In the genomic region with DNA sequence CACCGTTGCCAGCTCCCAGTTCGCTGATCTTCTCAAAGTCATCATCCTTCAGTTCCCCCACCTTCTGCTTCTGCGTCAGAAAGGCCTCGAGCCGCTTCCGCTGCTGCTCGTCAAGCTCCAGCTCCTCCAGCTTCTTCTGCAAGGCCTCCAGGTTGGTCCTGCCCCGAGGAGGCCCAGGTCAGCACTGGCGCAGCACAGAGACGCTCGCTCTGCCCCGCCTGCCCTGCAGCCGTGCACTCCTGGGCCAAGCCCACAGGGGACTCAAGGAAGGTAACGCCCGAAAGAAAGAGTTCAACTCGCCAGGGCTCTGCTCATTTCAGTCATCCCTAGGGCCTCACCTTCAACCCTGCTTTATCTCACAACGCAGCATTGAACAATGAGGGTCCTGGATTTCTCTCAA, we compare ENCODE assay signal across 21 mouse cellular contexts. TPM values are rescaled to one million over a fixed set of nuclear protein-coding genes. Genes with fewer than 3 reads are reported as not detected.
DNase-seq lines count a peak whose midpoint lies in the region; ATAC-seq and TF ChIP-seq lines count a peak whose summit lies in the region.
"Had no signal": no experiment of that assay in that cellular context is flagged by ENCODE, and none has a peak within 500 bp of the region (broad histone marks: within the 10 kb centered on the region; RNA-seq: fewer than 3 reads in every experiment).

No protein-coding gene starts in this region.

- H3K27me3 ChIP-seq in kidney, postnatal 0 days (ENCODE audit: insufficient read depth, low read length) = no peaks in the 10 kb centered on the region
- no peaks in the 10 kb centered on the region for H3K27me3 ChIP-seq in ES-Bruce4 (ENCODE audit: control insufficient read depth, insufficient read depth, low read length, poor library complexity, severe bottlenecking)
- H3K27me3 ChIP-seq in intestine, embryonic 16.5 days (replicated peaks; ENCODE audit: control insufficient read depth, insufficient read depth, low read length) = no peaks in the 10 kb centered on the region
- no peaks in the 10 kb centered on the region for H3K27me3 ChIP-seq in stomach, embryonic 16.5 days (ENCODE audit: control insufficient read depth, insufficient read depth, low read length)
- H3K27me3 ChIP-seq in neural tube, embryonic 15.5 days (replicated peaks) = no peaks in the 10 kb centered on the region
- H3K27me3 ChIP-seq: embryonic facial prominence, embryonic 12.5 days; forebrain, embryonic 15.5 days; heart, embryonic 15.5 days had no signal

- WGBS in kidney, postnatal 0 days = 65% methylated on average over 17 of the region's 17 CpGs
- WGBS in intestine, embryonic 16.5 days = 73% methylated on average over 17 of the region's 17 CpGs
- 73% methylated on average over 17 of the region's 17 CpGs for WGBS in stomach, embryonic 16.5 days
- WGBS in neural tube, embryonic 15.5 days = 96% methylated on average over 17 of the region's 17 CpGs

- no peak for ATAC-seq in kidney, postnatal 0 days (replicated peaks; ENCODE audit: low FRiP score, low read depth)
- 0 out of 2 replicates have a peak, but pooled peaks have one; percentile 41 for ATAC-seq in intestine, embryonic 16.5 days
- ATAC-seq in stomach, embryonic 16.5 days (ENCODE audit: insufficient read depth, low FRiP score) = peak; percentile 60; the same call in 1 of the 2 replicates
- no peak for ATAC-seq in neural tube, embryonic 15.5 days (ENCODE audit: low FRiP score)
- ATAC-seq: forebrain, embryonic 15.5 days had no signal

- DNase-seq in kidney, postnatal 0 days (ENCODE audit: low spot score) = no peak
- DNase-seq in kidney, postnatal 36 days = no peak
- no peak for DNase-seq in layer of hippocampus, postnatal 14 days (ENCODE audit: low spot score in 2 of 2)
- no peak for DNase-seq in spleen, adult 12 weeks (ENCODE audit: low spot score)
- DNase-seq: adrenal gland, postnatal 10 days; cerebellum, adult 11-12 months; cerebellum, adult 9-10 months; cerebellum, postnatal 25 days; gastrocnemius, postnatal 10 days; heart, adult 18-20 months; heart, postnatal 14 days had no signal

- no peak for TF ChIP-seq EP300 in ES-Bruce4 (IDR thresholded peaks at IDR 0.05; ENCODE audit: insufficient read depth, low read depth, low read length)

- 0 out of 2 replicates have a peak overlapping the region, but pooled peaks have one; percentile 19 for H3K27ac ChIP-seq in kidney, postnatal 0 days
- H3K27ac ChIP-seq in ES-Bruce4 (ENCODE audit: insufficient read depth, low read length) = 0 out of 2 replicates have a peak overlapping the region, but pooled peaks have one; percentile 3
- H3K27ac ChIP-seq in intestine, embryonic 16.5 days (ENCODE audit: low read length) = peak overlapping the region; percentile 33; the same call in 1 of the 2 replicates
- H3K27ac ChIP-seq in stomach, embryonic 16.5 days (ENCODE audit: low read length) = no peak overlapping the region; the same call in 1 of the 2 replicates
- H3K27ac ChIP-seq in neural tube, embryonic 15.5 days (replicated peaks) = no peak overlapping the region
- H3K27ac ChIP-seq: embryonic facial prominence, embryonic 12.5 days; forebrain, embryonic 15.5 days; heart, embryonic 15.5 days; hindbrain, embryonic 10.5 days; hindbrain, embryonic 14.5 days had no signal

- TF ChIP-seq POLR2A in ES-Bruce4 (IDR thresholded peaks at IDR 0.05; ENCODE audit: insufficient read depth, low read length) = no peak

- no peaks in the 10 kb centered on the region for H3K9me3 ChIP-seq in kidney, postnatal 0 days (replicated peaks; ENCODE audit: low read length)
- no peaks in the 10 kb centered on the region for H3K9me3 ChIP-seq in ES-Bruce4 (replicated peaks; ENCODE audit: control insufficient read depth, insufficient read depth, low read length, poor library complexity, severe bottlenecking)
- no peaks in the 10 kb centered on the region for H3K9me3 ChIP-seq in intestine, embryonic 16.5 days (ENCODE audit: control insufficient read depth, low read length)
- no peaks in the 10 kb centered on the region for H3K9me3 ChIP-seq in stomach, embryonic 16.5 days (replicated peaks; ENCODE audit: control insufficient read depth, low read length)
- H3K9me3 ChIP-seq in neural tube, embryonic 15.5 days (replicated peaks) = no peaks in the 10 kb centered on the region
- H3K9me3 ChIP-seq: embryonic facial prominence, embryonic 12.5 days; forebrain, embryonic 15.5 days; heart, embryonic 15.5 days; hindbrain, embryonic 10.5 days had no signal

- H3K4me3 ChIP-seq in kidney, postnatal 0 days (replicated peaks; ENCODE audit: low read depth, low read length) = no peak overlapping the region
- H3K4me3 ChIP-seq in ES-Bruce4 (ENCODE audit: low read depth, low read length) = no peak overlapping the region
- H3K4me3 ChIP-seq in intestine, embryonic 16.5 days (ENCODE audit: low read length) = no peak overlapping the region
- H3K4me3 ChIP-seq in stomach, embryonic 16.5 days (replicated peaks; ENCODE audit: low read length) = no peak overlapping the region
- H3K4me3 ChIP-seq in neural tube, embryonic 15.5 days (replicated peaks) = no peak overlapping the region
- H3K4me3 ChIP-seq: embryonic facial prominence, embryonic 12.5 days; forebrain, embryonic 15.5 days; heart, embryonic 15.5 days; hindbrain, embryonic 10.5 days had no signal

- TF ChIP-seq CTCF in kidney, postnatal 0 days (IDR thresholded peaks at IDR 0.05; ENCODE audit: low read depth) = no peak
- no peak for TF ChIP-seq CTCF in ES-Bruce4 (IDR thresholded peaks at IDR 0.05; ENCODE audit: low read depth, low read length)

- no peak overlapping the region for H3K9ac ChIP-seq in kidney, postnatal 0 days (ENCODE audit: low read depth, low read length)
- no peak overlapping the region for H3K9ac ChIP-seq in ES-Bruce4 (ENCODE audit: low read depth, poor library complexity, severe bottlenecking)
- no peak overlapping the region; the same call in 1 of the 2 replicates for H3K9ac ChIP-seq in intestine, embryonic 16.5 days (ENCODE audit: low read depth, low read length)
- no peak overlapping the region for H3K9ac ChIP-seq in stomach, embryonic 16.5 days (ENCODE audit: low read length)
- no peak overlapping the region for H3K9ac ChIP-seq in neural tube, embryonic 15.5 days (replicated peaks)
- H3K9ac ChIP-seq: embryonic facial prominence, embryonic 12.5 days; forebrain, embryonic 15.5 days; heart, embryonic 15.5 days; hindbrain, embryonic 14.5 days had no signal

- H3K36me3 ChIP-seq in kidney, postnatal 0 days (ENCODE audit: insufficient read depth, low read length) = peaks cover 6% of the 10 kb centered on the region; the same call in 1 of the 2 replicates
- peaks cover 26% of the 10 kb centered on the region for H3K36me3 ChIP-seq in ES-Bruce4 (ENCODE audit: control insufficient read depth, insufficient read depth, low read length, poor library complexity, severe bottlenecking)
- 0 out of 2 replicates have a peak, but pooled peaks cover 6% of the 10 kb centered on the region for H3K36me3 ChIP-seq in intestine, embryonic 16.5 days (ENCODE audit: control insufficient read depth, insufficient read depth, low read length)
- H3K36me3 ChIP-seq in stomach, embryonic 16.5 days (ENCODE audit: control insufficient read depth, insufficient read depth, low read length) = no peaks in the 10 kb centered on the region; the same call in 1 of the 2 replicates
- peaks cover 15% of the 10 kb centered on the region; the same call in 1 of the 2 replicates for H3K36me3 ChIP-seq in neural tube, embryonic 15.5 days

- no peak overlapping the region for H3K4me2 ChIP-seq in kidney, postnatal 0 days (ENCODE audit: low read length)
- no peak overlapping the region for H3K4me2 ChIP-seq in intestine, embryonic 16.5 days (ENCODE audit: low read depth, low read length)
- no peak overlapping the region for H3K4me2 ChIP-seq in stomach, embryonic 16.5 days (ENCODE audit: low read depth, low read length)
- H3K4me2 ChIP-seq in neural tube, embryonic 15.5 days = no peak overlapping the region
- H3K4me2 ChIP-seq: embryonic facial prominence, embryonic 12.5 days; forebrain, embryonic 15.5 days; heart, embryonic 11.5 days; heart, embryonic 15.5 days; hindbrain, embryonic 14.5 days had no signal

- H3K4me1 ChIP-seq in kidney, postnatal 0 days (replicated peaks; ENCODE audit: insufficient read depth, low read length) = peaks cover 9% of the 10 kb centered on the region
- H3K4me1 ChIP-seq in ES-Bruce4 (ENCODE audit: control insufficient read depth, insufficient read depth, low read length) = peaks cover 3% of the 10 kb centered on the region
- H3K4me1 ChIP-seq in intestine, embryonic 16.5 days (ENCODE audit: control insufficient read depth, insufficient read depth, low read length) = no peaks in the 10 kb centered on the region; the same call in 1 of the 2 replicates
- no peaks in the 10 kb centered on the region for H3K4me1 ChIP-seq in stomach, embryonic 16.5 days (ENCODE audit: control insufficient read depth, insufficient read depth, low read length)
- no peaks in the 10 kb centered on the region for H3K4me1 ChIP-seq in neural tube, embryonic 15.5 days

RNA-seq across cellular contexts. Expression of a gene that starts 20.5 kb away (rescaled TPM):
- 1.3 and 2.0 TPM in 2 replicates for polyA plus RNA-seq in kidney, postnatal 0 days (2015; fragmentation: Nextera tagmentation; extraction: Ambion mirVana)
- 13.2 and 14.3 TPM in 2 replicates for polyA plus RNA-seq in ES-Bruce4 (2011; ENCODE audit: insufficient read depth, insufficient read length, low read depth, missing spikeins)
- 1.8 and 2.4 TPM in 2 replicates for polyA plus RNA-seq in intestine, embryonic 16.5 days (2015; fragmentation: Nextera tagmentation; extraction: Ambion mirVana)
- 2.8 and 3.6 TPM in 2 replicates for polyA plus RNA-seq in stomach, embryonic 16.5 days (2015; fragmentation: Nextera tagmentation; extraction: Ambion mirVana)
- 2.3 and 3.2 TPM in 2 replicates for polyA plus RNA-seq in neural tube, embryonic 15.5 days (2015; fragmentation: Nextera tagmentation; extraction: Ambion mirVana)
- total RNA-seq in layer of hippocampus, postnatal 14 days (2021) = 1 to 10 TPM; 3.2 to 4.3 TPM

RNA-seq across cellular contexts. Expression of a gene that starts 35.4 kb away (rescaled TPM):
- polyA plus RNA-seq in kidney, postnatal 0 days (2015; fragmentation: Nextera tagmentation; extraction: Ambion mirVana) = 25.8 and 29.6 TPM in 2 replicates
- 37.0 and 37.1 TPM in 2 replicates for polyA plus RNA-seq in ES-Bruce4 (2011; ENCODE audit: insufficient read depth, insufficient read length, low read depth, missing spikeins)
- polyA plus RNA-seq in intestine, embryonic 16.5 days (2015; fragmentation: Nextera tagmentation; extraction: Ambion mirVana) = 36.2 and 36.5 TPM in 2 replicates
- polyA plus RNA-seq in stomach, embryonic 16.5 days (2015; fragmentation: Nextera tagmentation; extraction: Ambion mirVana) = 30.7 and 33.7 TPM in 2 replicates
- 34.9 and 37.1 TPM in 2 replicates for polyA plus RNA-seq in neural tube, embryonic 15.5 days (2015; fragmentation: Nextera tagmentation; extraction: Ambion mirVana)
- total RNA-seq in layer of hippocampus, postnatal 14 days (2021) = 10 to 100 TPM; 14.6 to 19.3 TPM

RNA-seq across cellular contexts. Expression of a gene that starts 39.0 kb away (rescaled TPM):
- 81.6 and 82.7 TPM in 2 replicates for polyA plus RNA-seq in kidney, postnatal 0 days (2015; fragmentation: Nextera tagmentation; extraction: Ambion mirVana)
- 80.1 and 85.7 TPM in 2 replicates for polyA plus RNA-seq in ES-Bruce4 (2011; ENCODE audit: insufficient read depth, insufficient read length, low read depth, missing spikeins)
- polyA plus RNA-seq in intestine, embryonic 16.5 days (2015; fragmentation: Nextera tagmentation; extraction: Ambion mirVana) = 97.4 and 104 TPM in 2 replicates
- polyA plus RNA-seq in stomach, embryonic 16.5 days (2015; fragmentation: Nextera tagmentation; extraction: Ambion mirVana) = 80.7 and 80.9 TPM in 2 replicates
- 71.0 and 80.1 TPM in 2 replicates for polyA plus RNA-seq in neural tube, embryonic 15.5 days (2015; fragmentation: Nextera tagmentation; extraction: Ambion mirVana)
- total RNA-seq in layer of hippocampus, postnatal 14 days (2021) = 100 to 1,000 TPM; 192 to 203 TPM

RNA-seq across cellular contexts. Expression of a gene that starts 41.3 kb away (rescaled TPM):
- polyA plus RNA-seq in kidney, postnatal 0 days (2015; fragmentation: Nextera tagmentation; extraction: Ambion mirVana) = 1,162 and 1,196 TPM in 2 replicates
- polyA plus RNA-seq in ES-Bruce4 (2011; ENCODE audit: insufficient read depth, insufficient read length, low read depth, missing spikeins) = 3,123 and 3,163 TPM in 2 replicates
- 1,062 and 1,181 TPM in 2 replicates for polyA plus RNA-seq in intestine, embryonic 16.5 days (2015; fragmentation: Nextera tagmentation; extraction: Ambion mirVana)
- 1,104 and 1,145 TPM in 2 replicates for polyA plus RNA-seq in stomach, embryonic 16.5 days (2015; fragmentation: Nextera tagmentation; extraction: Ambion mirVana)
- 564 and 746 TPM in 2 replicates for polyA plus RNA-seq in neural tube, embryonic 15.5 days (2015; fragmentation: Nextera tagmentation; extraction: Ambion mirVana)
- total RNA-seq in layer of hippocampus, postnatal 14 days (2021) = 100 to 1,000 TPM; 513 to 558 TPM

RNA-seq across cellular contexts. Expression of a gene that starts 41.5 kb away (rescaled TPM):
- 7.5 and 8.6 TPM in 2 replicates for polyA plus RNA-seq in kidney, postnatal 0 days (2015; fragmentation: Nextera tagmentation; extraction: Ambion mirVana)
- polyA plus RNA-seq in ES-Bruce4 (2011; ENCODE audit: insufficient read depth, insufficient read length, low read depth, missing spikeins) = 162 and 167 TPM in 2 replicates
- polyA plus RNA-seq in intestine, embryonic 16.5 days (2015; fragmentation: Nextera tagmentation; extraction: Ambion mirVana) = 17.3 and 22.0 TPM in 2 replicates
- polyA plus RNA-seq in stomach, embryonic 16.5 days (2015; fragmentation: Nextera tagmentation; extraction: Ambion mirVana) = 21.4 and 22.6 TPM in 2 replicates
- 6.0 and 8.1 TPM in 2 replicates for polyA plus RNA-seq in neural tube, embryonic 15.5 days (2015; fragmentation: Nextera tagmentation; extraction: Ambion mirVana)
- total RNA-seq in layer of hippocampus, postnatal 14 days (2021) = 1 to 10 TPM; 4.8 to 6.2 TPM

Comparison
In these comparisons a context has a peak if more than half of its experiments do, and no peak if none do; other contexts are left out.
1. ATAC-seq: peak in intestine, embryonic 16.5 days (single experiment) and stomach, embryonic 16.5 days (single experiment); none in kidney, postnatal 0 days (single experiment) and neural tube, embryonic 15.5 days (single experiment).
2. H3K27ac ChIP-seq: peak in kidney, postnatal 0 days (single experiment), ES-Bruce4 (single experiment) and intestine, embryonic 16.5 days (single experiment); none in stomach, embryonic 16.5 days (single experiment) and neural tube, embryonic 15.5 days (single experiment).